Mouse (Mus musculus) stomach, postnatal 0 days (tissue): Measurements from ENCODE around the gene Ip6k3.

Experiments
- CTCF ChIP-seq: IDR thresholded peaks from 2 replicates; pipeline ENCODE4 v1.5.1; 2016; ENCODE audit warnings: antibody characterized with exemption, low read depth, mild to moderate bottlenecking, moderate library complexity
- EP300 ChIP-seq: optimal IDR thresholded peaks from 2 replicates; pipeline ENCODE3; 2016; ENCODE audit warnings: antibody characterized with exemption

- TF ChIP-seq CTCF = no peak
- TF ChIP-seq EP300 = no peak
Observed at GRCm38 (mm10) chr17:27144152-27144551, 23.4 kb downstream of the Ip6k3 start.
